Mouse (Mus musculus) thymus, postnatal 4 days (tissue): ENCODE measurements around the gene 1110008P14Rik.

Experiments used
- DNase-seq: peaks from one replicate; pipeline ENCODE4 v3.0.0; 2021

Gene 1110008P14Rik

DNA sequence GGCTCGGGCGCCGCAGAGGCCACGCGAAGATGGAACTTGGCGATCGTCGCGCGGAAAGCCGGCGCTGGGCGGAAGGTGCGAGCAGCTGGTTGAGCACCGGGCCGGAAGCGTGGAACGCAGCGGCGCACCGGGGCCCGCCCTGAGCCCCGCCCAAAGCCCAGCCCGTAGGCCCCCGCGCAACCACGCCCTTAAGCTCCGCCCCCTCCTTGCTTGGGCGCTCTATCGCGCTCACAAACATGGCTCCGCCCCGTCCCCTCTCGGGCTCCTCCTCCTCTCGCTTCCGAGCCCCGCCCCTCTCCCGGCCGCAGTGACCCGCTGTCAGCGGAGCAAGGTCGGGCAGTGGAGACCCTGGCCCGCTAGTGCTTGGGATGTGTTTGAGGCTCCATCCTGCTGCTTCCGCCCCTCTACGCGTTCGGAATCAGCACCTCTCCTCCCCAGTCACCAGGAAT is at the start of gene 1110008P14Rik:
TSS of gene 1110008P14Rik (minus strand) at position 164 of the 449 bp plus-strand sequence.
- peak; percentile 99 for DNase-seq

DNA sequence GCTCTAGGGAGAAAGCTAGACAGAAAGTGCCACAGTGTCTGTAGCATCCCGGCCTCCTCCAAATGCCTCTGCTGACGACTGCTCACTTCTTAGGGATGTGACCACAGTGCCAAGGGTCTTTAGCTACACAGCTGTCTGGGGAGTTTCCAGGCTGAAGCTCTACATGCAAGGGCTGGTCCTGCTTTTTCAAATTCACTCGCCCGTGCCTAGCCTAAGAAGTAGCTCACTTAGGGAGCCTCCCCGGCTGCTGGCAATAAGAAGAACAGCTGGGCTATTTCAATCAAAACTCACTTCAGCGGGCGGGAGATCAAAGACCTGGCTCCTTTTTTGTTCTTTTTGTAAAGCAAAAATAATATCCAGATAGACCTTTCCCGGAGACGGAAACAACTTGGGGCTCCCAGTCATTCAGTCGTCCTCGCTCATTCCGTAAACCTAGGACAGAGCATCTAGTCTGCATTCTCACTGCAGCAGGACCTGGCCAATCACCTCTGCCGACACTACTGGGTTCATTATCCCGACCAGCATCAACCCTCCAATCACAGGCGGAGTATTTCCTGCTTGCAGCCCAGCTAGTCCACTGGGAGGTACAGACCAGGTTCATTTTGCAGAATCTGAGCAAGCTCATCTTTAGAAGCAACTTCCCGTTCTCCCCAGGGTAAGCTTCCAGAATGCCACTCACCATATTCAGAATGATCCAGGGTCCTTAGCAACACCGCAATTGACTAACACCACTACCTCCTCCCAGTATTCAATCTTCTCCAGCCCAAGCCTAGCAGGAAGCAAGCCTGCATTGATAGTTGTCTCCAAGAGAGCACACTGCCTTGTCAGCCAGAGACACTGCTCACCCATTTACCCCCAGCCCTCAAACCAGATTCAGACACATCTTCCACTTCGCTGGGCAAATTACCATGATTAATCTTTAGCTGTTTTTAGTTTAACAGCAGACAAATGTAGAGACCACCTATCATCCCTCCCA is 49.3 kb upstream of the 1110008P14Rik start:
- DNase-seq = no peak

DNA sequence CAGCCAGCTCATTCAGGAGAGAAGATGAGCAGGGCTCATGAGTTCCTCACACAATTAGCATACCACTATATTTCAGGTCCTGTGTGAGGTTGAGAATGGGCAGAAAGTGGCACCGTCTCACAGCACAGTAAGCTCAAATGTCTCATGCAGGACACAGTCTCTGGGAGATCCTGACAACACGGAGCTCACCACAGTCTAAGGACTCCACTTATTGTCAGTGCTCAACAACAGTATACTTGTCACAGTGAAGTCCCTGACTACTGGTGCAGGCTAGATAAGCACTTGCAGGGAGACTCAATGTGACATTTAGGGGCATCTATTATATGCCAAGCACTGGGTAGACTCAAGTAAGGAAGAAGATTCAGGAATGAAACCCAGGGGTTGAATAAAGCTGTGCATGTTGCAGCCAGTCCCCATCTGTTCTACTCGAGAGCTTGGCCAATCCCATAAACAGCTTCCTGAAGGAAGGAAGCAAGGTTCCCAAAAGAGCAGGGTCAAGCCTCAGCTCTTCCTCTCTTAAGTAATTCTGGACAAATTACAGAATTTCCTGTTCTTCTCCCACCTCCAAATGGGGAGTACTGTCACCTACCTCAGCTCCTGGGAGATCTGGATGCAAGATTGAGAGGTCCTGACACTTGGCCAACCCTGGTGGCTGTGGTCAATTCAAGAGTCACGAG is 47.6 kb upstream of the 1110008P14Rik start:
- no peak for DNase-seq

DNA sequence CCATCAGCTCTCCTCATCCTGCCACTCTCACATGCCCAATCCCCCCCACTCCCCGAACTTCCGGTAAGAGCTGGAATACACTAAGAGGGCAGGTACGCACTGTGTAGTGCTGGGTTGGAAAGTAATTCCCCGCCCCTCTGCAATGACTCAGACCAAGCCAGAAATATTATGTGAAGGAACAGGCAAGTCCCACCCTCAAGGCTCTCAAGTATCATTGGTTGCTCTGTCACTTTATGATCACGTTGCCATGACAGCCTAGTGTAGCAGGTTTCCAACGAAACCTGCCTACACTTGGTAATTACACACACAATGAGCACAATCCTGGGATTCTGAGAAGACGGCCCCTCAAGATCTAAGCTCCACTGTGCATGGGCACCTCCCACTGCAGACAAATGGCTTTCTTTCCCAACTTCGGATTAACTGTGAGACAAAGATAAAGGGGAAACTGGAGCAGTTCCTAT is 46.6 kb upstream of the 1110008P14Rik start:
- DNase-seq = no peak

DNA sequence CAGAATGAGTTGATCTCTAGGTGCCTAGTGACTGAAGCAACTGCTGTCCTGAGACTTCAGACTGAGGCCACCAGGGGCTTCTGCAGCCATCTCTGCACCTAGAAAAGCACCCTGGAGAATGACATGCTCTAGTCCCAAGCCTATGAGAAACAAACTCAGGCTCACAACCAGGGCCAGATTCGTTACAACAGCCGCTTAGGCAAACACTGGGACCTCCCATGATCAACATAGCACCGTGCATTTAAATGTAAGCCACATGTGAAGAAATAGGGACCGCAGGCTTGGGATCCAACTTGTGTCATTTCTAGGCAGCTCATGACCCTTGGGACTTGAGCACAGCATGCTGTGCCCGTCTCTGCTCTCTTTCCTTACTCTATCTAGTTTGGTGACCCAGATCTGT is 46.0 kb upstream of the 1110008P14Rik start:
- no peak for DNase-seq

DNA sequence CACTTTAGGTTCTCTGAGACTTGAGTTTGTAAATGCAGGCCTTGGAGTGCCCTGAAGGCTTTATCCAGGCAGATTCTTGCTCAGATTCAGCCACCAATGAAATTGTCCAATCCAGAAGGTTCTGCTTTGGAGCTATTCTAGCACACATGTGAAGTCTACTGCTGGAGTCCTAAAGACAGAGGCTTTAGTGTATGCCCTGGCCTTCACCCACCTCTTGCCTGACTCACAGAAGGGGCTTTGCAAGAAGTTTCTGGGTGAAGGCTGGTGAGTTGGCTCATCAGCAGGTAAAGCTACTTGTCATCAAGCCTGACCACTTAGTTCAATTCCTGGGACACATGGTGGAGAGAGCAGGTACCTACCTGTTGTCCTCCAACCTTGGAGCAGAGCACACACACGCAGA is 44.4 kb upstream of the 1110008P14Rik start:
- DNase-seq = no peak

DNA sequence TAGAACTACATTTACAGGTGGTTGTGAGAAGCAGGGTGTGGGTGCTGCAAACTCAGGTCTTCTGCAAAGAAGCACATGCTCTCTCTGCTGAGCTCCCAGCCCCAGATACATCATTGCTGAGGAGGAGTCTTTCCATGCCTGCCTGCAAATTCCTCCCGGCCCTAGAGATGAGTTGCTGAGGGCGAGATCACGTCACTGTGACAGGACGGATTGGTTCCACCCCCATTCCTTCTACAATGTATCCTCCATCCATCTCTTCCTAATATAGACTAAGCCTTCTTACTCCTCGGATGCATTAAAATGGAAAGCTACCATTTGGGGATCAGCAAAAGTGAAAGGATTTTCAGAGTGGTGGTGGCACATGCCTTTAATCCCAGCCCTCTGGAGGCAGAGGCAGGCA is 43.8 kb upstream of the 1110008P14Rik start:
- DNase-seq = no peak

DNA sequence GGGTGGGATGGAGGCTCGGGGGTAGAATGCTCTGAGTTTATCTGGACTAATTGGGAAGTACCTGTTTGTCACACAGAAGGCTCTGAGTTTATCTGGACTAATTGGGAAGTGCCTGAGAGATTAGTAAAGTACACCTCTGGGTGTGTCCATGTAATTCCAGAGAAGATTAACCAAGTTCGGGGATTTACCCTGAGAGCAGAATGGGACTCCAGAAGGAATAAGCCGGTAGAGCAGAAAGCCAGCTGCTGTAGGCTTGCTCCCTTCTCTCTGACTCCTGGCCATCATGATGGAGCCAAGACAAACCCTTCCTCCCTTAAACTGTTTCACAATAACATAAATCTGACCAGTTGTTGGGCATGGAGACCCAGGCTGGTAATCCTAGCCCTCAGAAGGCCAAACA is 43.1 kb upstream of the 1110008P14Rik start:
- no peak for DNase-seq

DNA sequence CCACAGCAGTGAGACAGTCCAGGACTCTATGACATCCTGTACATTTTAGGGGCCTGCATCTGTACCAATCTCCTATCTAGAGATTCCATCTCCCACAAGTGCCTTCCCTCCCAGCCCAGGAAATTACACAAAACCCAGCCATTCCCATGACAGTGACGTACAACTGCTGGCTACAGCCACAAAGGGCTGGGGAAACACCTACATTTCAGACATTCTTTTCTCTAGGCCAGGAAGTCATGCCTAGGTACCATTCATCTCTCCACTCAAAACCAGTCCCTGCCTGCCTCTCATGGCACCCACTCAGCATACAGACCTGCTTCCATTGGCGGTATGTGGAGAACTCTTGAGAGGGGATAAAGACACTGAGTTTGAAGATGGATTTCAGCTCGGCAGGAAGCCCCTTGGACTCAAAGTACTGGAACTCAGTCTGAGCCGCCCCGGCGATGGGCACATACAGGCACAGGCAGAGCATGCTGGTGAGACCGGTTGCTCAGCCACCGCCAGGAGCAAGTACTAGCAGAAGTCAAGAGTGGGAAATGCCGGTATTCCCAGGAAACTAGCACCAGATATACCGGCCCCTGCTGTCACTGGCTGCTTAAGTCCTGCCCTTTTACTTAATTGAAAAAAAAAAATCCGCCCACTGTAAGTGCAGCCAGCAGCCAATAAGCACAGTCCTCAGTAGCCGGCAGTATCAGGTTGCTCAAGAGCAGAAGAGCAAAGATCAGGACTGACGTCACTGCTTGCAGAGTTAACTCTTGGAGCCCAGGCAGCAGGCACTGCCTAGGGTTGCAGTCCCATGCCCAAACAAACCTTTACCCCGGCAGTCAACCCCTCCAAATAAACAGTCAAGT is 42.0 kb upstream of the 1110008P14Rik start:
- no peak for DNase-seq

DNA sequence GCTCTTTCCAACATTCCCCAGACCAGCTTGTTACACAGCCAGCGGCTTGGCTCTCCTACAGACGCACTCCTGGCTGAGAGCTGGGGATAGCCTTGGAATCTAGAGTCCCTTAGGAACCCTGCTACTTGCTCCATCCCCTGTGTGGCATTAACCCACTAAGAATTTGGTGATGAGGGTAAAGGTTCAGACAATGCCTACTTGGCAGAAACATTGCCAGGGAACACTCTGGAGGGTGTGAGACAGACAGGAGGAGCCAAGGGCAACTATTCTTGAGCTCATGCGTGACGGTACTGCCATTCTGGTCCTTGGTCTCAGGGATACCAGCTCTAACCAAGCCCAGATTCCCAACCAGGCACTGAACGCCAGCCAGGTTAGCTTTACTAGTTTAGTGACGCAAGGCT is 40.1 kb upstream of the 1110008P14Rik start:
- no peak for DNase-seq

DNA sequence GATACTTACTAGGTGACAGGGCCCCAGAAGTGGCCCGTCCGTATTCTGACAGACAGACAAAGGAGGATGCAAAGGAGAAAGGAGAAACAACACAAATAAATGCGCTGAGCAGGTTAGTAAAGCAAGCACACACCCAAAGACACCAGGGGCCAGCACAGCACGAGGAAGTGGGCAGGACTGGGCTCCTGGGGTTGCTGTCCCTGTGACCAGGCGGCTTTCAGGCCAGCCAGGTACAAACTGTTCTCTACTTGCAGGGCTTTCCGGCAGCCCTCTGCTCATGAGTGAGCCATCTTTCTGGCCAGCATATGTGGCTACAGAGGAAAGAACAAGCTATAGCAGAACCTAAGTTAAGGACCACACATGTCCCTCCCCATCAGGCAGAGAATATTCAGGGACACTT is 38.9 kb upstream of the 1110008P14Rik start:
- DNase-seq = no peak

DNA sequence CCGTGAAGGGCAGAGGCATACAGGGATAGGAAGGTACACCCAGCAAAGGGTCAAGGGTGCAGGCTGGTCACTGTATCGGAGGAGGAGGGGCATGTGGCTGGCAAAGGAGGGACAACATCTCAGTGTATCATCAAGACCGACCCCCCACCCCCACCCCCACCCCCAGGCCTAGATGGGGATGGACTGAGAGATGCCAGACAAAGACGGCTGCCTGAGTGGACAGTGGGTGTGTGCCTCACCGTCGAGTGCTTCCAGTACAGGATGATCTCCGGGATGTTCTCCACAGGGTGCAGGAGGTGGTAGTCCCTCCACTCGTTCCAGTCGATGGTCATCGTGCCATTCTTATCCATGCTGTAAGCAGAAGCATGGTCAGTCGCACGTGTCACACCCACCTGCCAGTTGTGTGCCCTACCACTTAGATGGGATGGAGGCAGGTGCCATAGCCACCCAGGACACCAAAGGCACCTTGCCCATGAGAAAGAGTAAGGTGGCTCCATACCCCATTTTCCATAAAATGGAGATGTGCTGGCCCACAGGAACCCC is 38.4 kb upstream of the 1110008P14Rik start:
- no peak for DNase-seq

DNA sequence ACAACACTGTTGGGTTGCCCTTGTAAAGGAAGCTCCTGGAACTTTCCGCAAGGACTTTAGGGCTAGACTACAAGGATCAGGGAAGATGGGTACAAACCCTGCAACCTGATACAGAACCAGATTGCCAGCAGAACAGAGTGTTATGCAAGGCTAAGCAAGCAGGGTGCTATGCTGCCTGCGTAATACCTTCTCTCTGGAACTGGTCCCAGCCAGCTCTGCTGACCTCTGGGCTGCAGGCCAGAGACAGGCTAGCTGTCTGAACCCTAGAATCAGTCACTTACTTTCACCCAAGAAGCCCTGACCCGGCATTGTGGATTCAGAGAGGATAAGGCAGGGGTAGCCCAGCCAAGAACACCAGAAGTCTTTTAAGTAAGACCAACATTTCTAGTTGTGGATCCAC is 37.6 kb upstream of the 1110008P14Rik start:
- no peak for DNase-seq

DNA sequence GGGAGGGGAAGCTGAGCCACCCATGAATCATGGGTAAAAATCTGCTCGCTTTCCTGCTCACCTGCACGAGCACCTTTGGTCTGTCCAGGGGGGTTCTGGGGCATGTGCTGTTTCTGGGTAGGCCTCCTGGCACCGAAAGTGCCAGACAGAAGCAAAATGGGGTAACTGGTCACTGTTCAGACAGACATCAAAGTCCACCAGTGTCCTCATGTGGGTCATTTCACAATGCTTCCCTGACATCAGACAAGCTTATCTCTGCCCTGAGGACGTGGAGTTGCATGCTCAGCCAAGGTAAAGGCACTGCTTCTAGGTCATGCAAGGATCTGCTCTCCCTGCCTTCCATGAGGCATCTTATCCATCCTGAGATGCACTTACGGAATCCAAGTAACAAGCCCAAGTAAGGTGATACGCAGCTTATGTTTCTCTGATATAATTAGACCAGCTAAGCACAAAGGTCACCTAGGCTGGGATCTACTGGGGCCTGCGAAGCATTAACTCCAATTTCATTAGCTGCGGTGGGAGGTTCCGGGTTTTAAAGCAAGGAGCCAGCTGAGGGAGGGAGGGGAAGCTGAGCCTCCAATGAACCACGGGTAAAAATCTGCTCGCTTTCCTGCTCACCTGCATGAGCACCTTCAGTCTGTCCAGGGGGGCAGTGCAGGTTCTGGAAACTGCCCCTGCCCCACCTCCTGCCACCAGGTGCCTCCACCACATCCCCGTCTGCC is 36.9 kb upstream of the 1110008P14Rik start:
- DNase-seq = no peak

DNA sequence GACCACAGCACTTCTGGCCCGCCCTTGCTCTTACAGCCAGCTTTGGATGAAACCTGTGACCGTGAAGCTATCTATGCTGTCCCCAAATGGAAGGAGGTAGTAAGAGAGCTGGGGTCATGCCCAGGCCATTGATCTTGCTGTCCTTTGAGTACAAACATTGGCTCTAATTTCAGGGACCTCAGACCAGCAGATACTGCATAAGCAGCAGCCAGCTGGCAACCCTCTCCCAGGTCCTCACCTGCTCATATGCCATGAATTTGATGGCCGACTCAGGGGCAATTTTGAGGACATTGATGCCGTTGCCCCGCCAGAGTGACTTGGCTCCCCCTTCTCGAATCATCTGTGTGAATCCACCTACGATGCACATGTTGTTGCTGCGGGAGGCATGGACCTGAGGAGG is 35.7 kb upstream of the 1110008P14Rik start:
- no peak for DNase-seq

DNA sequence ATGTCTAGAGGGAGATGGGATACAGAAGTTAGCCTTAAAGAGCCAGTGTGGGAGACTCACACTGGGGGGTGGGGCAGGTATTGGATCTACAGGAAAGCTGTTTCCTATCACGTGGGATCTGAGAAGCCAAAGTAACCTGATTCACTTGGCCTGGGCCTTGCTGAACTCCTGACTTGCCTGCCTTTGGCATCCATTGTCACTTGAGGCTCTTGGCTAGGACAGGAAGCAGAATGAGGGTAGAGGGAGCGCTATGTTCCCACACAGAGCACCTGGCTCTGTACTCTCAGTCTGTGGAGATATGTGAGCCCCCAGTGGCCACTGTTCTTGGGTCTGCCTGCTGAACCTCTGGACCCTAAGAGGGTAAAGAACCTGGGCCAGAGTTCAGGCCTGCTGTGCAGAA is 34.8 kb upstream of the 1110008P14Rik start:
- DNase-seq = no peak

DNA sequence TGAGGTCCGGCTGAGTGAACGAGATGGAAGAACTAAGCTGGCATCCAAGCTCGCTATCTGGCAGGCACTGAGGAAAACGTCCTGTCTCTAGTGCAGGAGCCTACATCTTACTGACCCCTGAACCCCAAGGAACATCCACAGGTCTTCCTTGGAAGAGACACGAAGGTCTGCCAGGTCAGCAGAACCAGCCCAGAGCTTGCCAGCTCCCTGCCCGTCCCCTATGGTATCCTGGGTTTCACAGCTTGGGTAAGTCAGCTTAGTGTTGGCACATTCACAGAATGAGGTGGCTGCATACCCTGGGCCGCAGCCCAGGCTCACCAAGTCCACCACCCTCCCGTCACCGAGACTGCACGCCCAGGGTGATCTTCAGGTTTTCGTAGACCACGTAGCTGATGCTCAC is 34.1 kb upstream of the 1110008P14Rik start:
- DNase-seq = no peak

DNA sequence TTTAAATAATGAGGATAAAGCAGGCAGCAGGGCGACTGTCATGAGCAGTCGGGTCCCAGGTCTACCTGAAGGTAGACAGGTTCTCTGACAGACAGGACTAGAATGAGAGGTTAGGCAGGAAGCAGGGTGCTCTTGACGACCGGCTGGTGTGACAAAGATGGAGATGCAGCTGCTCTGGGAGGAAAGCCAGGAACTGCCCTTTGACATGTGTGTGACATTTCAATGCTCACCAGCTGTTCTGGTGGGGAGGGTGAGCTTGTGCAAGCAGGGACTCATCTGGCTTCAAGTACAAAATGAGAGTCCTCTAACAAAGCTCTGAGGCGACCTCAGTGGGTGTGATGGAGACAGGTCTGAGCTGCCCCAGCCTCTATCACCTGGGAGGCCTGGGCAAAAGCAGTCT is 32.2 kb upstream of the 1110008P14Rik start:
- no peak for DNase-seq

DNA sequence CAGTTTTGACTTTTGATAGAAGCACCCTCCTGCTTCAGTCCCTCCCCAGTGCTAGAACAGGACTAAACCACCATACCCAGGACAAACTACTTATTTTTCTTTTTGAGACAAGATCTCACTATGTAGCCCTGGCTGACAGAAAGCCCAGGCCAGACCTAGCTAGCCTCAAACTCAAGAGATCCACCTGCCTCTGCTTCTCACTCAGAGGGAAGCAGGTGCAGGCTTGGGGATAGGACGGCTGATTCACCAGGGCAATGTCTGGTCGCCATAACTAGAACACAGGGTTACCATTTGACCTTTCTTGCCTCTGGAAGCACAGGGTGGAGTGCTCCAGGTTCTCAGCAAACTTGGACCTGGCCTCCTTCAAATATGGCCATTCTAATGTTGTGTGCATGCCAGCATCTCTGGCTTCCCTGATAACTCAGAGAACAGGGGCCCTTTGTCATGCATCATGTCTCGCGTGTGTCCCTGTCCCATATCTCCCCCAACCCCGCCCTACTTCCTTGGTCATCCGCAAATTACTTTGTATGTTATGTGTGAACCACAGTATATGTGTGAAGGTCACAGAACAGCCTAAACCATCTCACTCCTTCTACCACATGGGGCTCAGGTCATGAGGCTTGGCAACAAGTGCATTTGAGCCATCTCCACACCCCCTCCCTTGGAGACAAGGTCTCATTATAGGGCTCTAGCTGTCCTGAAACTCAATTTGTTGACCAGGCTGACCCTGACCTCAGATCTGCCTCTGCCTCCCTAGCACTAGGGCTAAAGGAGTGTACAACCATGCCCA is 31.2 kb upstream of the 1110008P14Rik start:
- no peak for DNase-seq

DNA sequence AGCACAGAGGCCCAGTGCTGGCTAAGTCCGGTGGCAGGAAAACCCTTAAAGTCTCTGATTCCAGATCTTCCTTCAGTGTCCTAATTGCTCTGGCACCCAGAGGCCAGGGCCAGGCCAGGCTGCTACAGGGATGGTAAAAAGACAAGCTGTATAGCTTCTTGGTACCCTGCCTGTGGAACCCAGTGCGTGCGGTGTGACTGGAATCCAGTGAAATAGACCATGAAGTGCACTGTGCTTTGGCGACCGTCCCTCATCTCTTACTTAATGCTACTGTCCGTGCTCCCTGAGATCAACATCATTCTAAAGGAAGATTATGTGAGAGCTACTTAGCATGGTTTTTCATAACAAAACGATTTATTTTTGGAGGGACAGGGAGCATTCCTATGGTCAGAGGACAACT is 29.7 kb upstream of the 1110008P14Rik start:
- no peak for DNase-seq
